Mouse (Mus musculus) stomach, embryonic 16.5 days (tissue): Measurements from ENCODE around the gene Nek3. TPM values are rescaled to one million over a fixed set of nuclear protein-coding genes. Genes with fewer than 3 reads are reported as not detected.
"Not testable (repeated sequence)": the region's sequence is repeated elsewhere in the genome, so short reads cannot be mapped to it uniquely, and the experiment has no call there.

Source experiments
- ATAC-seq: fragments of 200-750 bp; cut with Nextera tagmentation; 2 replicates; pipeline ENCODE4 v1.8.0; 2017; ENCODE audit warnings: moderate number of reproducible peaks, moderate TSS enrichment; ENCODE audit not compliant: insufficient read depth, low FRiP score
- H3K27ac ChIP-seq: fragments of 300-500 bp; sonication (generic); 2 replicates; pipeline ENCODE4 v1.5.1; 2014; ENCODE audit warnings: low read length
- H3K27me3 ChIP-seq: fragments of 300-500 bp; sonication (generic); 2 replicates; pipeline ENCODE4 v1.6.1; 2014; ENCODE audit warnings: low read length, control low read depth, mixed read lengths; ENCODE audit not compliant: control insufficient read depth, insufficient read depth
- H3K36me3 ChIP-seq: fragments of 300-500 bp; sonication (generic); 2 replicates; pipeline ENCODE4 v1.6.1; 2014; ENCODE audit warnings: low read length; ENCODE audit not compliant: control insufficient read depth, insufficient read depth
- H3K4me1 ChIP-seq: fragments of 300-500 bp; sonication (generic); 2 replicates; pipeline ENCODE4 v1.6.1; 2014; ENCODE audit warnings: low read length, control low read depth, mixed read lengths; ENCODE audit not compliant: control insufficient read depth, insufficient read depth
- H3K4me2 ChIP-seq: fragments of 300-500 bp; sonication (generic); 2 replicates; pipeline ENCODE4 v1.6.1; 2014; ENCODE audit warnings: low read depth, low read length, mixed read lengths
- H3K4me3 ChIP-seq: fragments of 300-500 bp; sonication (generic); replicated peaks from 2 replicates; pipeline ENCODE4 v1.5.1; 2014; ENCODE audit warnings: mild to moderate bottlenecking, low read length
- H3K9ac ChIP-seq: fragments of 300-500 bp; sonication (generic); 2 replicates; pipeline ENCODE4 v1.6.1; 2014; ENCODE audit warnings: low read length
- H3K9me3 ChIP-seq: fragments of 300-500 bp; sonication (generic); replicated peaks from 2 replicates; pipeline ENCODE4 v1.6.1; 2016; ENCODE audit warnings: low read length, control low read depth; ENCODE audit not compliant: control insufficient read depth
- WGBS: fragments of 180-500 bp; shearing (Covaris S2); extraction: QIAGEN DNeasy Blood & Tissue Kit; methylation state at CpG from one replicate; pipeline ENCODE4 v1.1.7; 2014; 5-methylcytosine and 5-hydroxymethylcytosine counted together
- polyA plus RNA-seq: library from polyadenylated mRNA; unstranded; fragments of >200 nt; fragmentation: Nextera tagmentation; extraction: Ambion mirVana; gene quantifications from 2 replicates; pipeline ENCODE4 v1.2.1, GENCODE M21; 2015

The Nek3 gene
- polyA plus RNA-seq, 1 experiment from 2014 or later: 3.6 TPM

DNA sequence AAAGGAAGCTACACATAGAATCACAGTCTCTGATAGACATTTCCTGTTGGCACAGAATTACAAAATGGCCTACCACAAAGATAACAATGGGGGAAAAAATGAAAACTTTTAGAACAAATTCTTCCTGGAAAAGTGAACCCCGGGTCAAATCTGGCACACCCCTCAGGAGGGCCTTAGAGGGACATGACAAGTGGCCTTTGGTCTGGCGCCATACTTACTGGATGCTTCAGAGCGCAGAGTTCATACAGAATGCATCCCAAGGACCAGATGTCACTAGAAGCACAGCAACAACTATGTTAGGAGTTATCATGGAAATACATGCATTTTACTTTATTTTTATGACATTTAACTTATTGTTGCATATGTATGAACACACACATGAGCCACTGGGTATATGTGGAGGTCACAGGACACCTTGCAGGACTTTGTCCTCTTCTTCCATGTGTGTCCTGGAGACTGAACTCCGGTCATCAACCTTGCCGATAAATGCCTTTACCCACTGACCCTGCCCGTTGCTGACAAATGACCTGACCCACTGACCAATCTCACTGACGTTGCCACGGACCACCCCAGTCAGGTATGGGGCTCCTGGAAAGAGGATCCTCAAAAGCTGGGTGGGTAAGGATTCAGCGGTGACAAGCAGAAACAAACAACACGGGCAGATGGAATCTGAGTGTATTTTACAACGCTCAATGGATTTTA, 16.4 kb downstream of the Nek3 start:
- no peaks in the 10 kb centered on the region for H3K9me3 ChIP-seq
- H3K4me1 ChIP-seq: peaks cover 2% of the 10 kb centered on the region; the same call in 1 of the 2 replicates
- 71% methylated on average over 11 of the region's 11 CpGs for WGBS
- H3K4me3 ChIP-seq: no peak overlapping the region
- no peak overlapping the region for H3K9ac ChIP-seq
- H3K27me3 ChIP-seq: no peaks in the 10 kb centered on the region
- no peak for ATAC-seq
- H3K27ac ChIP-seq: no peak overlapping the region
- H3K4me2 ChIP-seq: no peak overlapping the region
- 0 out of 2 replicates have a peak, but pooled peaks cover 3% of the 10 kb centered on the region for H3K36me3 ChIP-seq

DNA sequence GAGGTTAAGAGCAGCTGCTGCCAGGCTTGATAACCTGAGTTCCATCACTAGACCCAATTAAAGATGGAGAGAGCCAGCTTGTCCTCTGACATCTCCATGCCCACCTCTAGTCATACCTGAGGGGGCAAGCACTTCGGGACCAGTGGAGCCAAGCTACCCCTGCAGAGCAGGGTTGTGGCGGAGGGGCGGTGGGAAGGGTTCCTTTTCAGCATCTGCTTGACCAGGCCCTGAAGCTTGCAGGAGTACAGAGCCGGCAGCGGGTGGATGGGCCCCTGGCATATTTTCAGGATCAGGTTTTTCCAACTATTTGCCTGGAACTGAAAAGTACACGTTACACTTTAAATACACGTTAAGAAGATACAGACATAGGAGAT, 17.9 kb downstream of the Nek3 start:
- Histone ChIP-seq H3K9ac (no peak overlapping the region), H3K4me3 (no peak overlapping the region), H3K27ac (no peak overlapping the region), H3K36me3 (0 out of 2 replicates have a peak, but pooled peaks cover 3% of the 10 kb centered on the region), H3K4me2 (no peak overlapping the region), H3K27me3 (no peaks in the 10 kb centered on the region), H3K4me1 (peaks cover 2% of the 10 kb centered on the region; the same call in 1 of the 2 replicates), H3K9me3 (no peaks in the 10 kb centered on the region)
- 84% methylated on average over 7 of the region's 7 CpGs for WGBS
- ATAC-seq: no peak

DNA sequence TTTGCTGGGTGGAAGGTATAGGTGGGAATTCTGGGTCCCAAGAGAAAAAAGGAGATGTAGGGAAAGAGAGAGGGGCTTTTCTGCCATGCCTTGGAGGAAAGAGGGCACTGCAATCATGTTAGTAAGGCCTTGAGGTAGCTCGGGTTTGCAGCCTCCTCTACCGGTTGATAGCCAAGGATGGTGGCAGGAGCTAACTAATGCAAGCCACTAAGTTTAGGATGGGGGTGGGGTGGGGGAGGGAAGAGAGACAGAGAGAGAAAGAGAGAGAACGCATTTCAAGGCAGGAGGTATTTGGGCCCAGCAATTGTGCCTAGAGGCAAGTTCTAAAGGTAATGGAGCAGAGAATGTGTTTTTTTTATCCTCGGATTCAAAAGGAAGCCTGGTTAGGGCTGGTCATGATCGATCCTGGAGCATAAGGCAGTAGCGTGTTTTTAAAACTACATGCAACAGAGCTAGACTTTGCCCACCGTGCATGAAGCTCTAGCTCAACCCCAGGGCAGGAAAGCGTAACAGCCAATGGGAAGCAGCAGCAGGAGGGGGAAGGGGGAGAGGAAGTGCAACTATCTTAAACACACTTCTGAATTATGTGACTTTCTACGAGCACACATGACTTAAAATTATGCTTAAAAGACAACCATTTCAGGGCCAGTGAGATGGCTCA, 18.4 kb downstream of the Nek3 start:
- 77% methylated on average over 9 of the region's 9 CpGs for WGBS
- no peak for ATAC-seq
- Histone ChIP-seq H3K27me3 (no peaks in the 10 kb centered on the region), H3K4me2 (no peak overlapping the region), H3K4me1 (peaks cover 2% of the 10 kb centered on the region; the same call in 1 of the 2 replicates), H3K9ac (no peak overlapping the region), H3K9me3 (no peaks in the 10 kb centered on the region), H3K27ac (no peak overlapping the region), H3K36me3 (0 out of 2 replicates have a peak, but pooled peaks cover 3% of the 10 kb centered on the region), H3K4me3 (no peak overlapping the region)

DNA sequence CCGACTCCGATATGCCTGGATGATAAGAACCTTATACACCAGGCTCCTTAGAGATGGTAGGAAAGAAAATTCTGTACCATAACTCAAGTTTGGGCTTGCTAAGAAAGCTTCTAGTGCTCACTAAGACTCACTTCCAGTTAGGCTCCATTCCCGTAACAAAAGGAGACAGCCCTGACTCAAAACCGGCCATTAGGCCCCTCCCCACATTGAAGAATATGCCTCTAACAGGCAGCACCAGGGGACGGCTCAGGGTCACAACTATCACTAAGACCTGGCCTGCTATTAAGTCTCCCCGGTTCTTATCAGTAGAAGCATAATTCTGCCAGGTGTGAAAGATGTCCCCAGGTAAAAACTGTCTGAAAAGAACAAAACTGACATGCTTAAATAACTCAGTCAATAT, 20.4 kb downstream of the Nek3 start:
- Histone ChIP-seq H3K27me3 (no peaks in the 10 kb centered on the region), H3K4me2 (no peak overlapping the region), H3K27ac (no peak overlapping the region), H3K4me1 (peaks cover 2% of the 10 kb centered on the region; the same call in 1 of the 2 replicates), H3K36me3 (0 out of 2 replicates have a peak, but pooled peaks cover 3% of the 10 kb centered on the region), H3K4me3 (no peak overlapping the region), H3K9me3 (no peaks in the 10 kb centered on the region), H3K9ac (no peak overlapping the region)
- ATAC-seq: no peak
- 72% methylated on average over 6 of the region's 6 CpGs for WGBS

DNA sequence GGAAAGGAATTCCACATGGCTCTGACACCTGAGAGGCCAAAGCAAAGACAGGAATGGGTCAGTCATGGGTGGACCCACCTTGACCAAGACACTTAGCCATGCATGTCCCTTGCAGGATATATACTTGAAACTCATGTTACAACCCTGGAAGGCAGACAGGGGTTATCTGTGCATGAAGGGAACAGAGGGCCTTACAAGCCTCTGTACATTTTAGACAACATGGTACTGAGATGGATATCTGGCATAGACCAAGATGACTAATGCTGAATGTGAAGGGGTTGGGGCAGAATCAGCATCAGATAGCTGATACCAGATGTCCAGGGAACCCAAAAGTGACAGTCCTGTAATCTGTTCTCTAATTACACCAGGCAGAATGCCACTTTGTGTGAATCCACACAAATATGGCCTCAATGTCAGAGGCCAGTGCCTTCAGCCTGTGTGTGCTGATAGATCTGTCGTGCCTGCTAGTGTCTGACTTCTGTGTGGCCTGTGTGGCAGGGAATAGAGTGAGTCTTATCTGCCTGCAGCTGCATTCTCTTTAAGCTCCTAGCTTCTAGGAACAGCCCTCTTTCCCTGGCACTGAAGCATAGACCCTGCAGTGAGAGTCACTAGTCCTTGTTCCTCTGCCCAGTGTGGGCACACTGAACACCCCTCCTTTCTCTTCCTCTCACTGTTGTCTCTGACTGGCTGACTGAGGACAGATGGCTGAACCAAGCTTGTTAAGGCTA, 22.3 kb downstream of the Nek3 start:
- no peaks in the 10 kb centered on the region for H3K4me1 ChIP-seq
- no peaks in the 10 kb centered on the region for H3K27me3 ChIP-seq
- H3K4me3 ChIP-seq: no peak overlapping the region
- H3K27ac ChIP-seq: no peak overlapping the region
- no peak overlapping the region for H3K9ac ChIP-seq
- no peak for ATAC-seq
- H3K36me3 ChIP-seq: 0 out of 2 replicates have a peak, but pooled peaks cover 3% of the 10 kb centered on the region
- H3K9me3 ChIP-seq: no peaks in the 10 kb centered on the region
- WGBS: 76% methylated on average over 1 of the region's 1 CpGs
- H3K4me2 ChIP-seq: no peak overlapping the region

DNA sequence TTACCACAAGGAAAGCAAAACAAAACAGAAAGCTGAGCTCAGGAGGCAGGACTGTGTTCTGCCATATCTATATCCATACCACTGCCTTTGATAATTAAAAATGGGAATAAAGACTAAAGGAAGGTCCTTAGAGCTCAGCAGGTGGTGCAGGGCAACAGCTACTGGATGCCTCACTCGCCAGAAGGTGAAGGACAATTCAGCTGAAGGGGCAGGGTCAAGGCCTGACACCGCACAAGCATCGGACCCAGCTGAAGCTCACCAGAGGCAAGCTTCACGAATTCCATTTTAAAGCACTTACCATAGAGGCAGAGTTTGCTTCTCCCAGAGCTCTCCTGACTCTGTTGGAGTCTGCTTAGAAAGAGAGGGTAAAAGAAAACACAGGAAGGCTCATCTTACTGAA, 23.6 kb downstream of the Nek3 start:
- WGBS: 75% methylated on average over 4 of the region's 4 CpGs
- Histone ChIP-seq H3K4me2 (no peak overlapping the region), H3K9me3 (no peaks in the 10 kb centered on the region), H3K27me3 (no peaks in the 10 kb centered on the region), H3K27ac (no peak overlapping the region), H3K4me1 (no peaks in the 10 kb centered on the region), H3K9ac (no peak overlapping the region), H3K36me3 (no peaks in the 10 kb centered on the region), H3K4me3 (no peak overlapping the region)
- no peak for ATAC-seq

DNA sequence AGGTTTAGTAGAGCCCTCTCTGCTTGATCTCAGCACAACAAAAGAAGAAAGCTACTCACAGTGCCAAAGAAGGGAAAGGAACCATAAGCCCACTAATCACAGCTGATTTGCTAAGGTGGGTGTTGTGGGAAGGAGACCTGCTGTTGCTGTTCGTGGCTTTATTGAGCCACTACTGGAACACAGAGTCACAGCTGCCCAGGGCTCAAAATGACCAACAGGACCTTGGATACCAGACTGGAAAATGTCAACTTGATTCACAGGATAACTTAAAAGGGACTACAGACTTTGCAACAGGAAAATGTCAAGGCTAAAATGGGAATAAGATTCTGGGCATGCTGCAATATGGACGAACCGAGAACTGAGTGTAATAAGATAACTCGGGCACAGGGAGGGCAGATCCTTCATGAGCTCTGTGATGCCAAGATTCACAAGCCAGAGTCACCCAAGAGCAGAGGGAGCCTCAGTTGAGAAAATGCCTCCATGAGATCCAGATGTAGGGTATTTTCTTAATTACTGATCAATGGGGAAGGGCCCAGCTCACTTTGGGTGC, 24.3 kb downstream of the Nek3 start:
- 90% methylated on average over 4 of the region's 4 CpGs for WGBS
- Histone ChIP-seq H3K27me3 (no peaks in the 10 kb centered on the region), H3K9me3 (no peaks in the 10 kb centered on the region), H3K36me3 (no peaks in the 10 kb centered on the region), H3K4me3 (no peak overlapping the region), H3K9ac (no peak overlapping the region), H3K4me2 (no peak overlapping the region), H3K27ac (no peak overlapping the region), H3K4me1 (no peaks in the 10 kb centered on the region)
- ATAC-seq: no peak

DNA sequence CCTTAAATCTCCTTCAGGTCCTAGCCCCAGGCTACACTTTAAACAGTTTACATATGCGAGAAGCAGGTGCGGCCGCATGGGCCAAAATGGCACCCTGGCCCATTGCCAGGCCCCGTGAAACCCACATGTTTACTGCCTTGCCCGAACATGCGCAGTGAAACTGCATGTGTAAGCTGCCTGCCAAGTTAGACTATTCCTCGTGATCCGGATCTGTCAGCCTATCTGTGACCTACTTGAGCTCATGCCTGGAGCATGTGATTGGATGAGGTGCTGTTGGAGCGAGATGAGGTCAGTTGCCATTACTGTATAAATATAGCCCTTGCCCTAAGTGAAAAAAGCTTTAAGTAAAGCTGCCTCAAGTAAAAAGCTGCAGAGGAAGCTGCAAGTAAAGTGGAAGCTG, 29.8 kb downstream of the Nek3 start:
- not testable (repeated sequence) for H3K9ac ChIP-seq, H3K27ac ChIP-seq, H3K27me3 ChIP-seq, H3K4me1 ChIP-seq, ATAC-seq, H3K4me2 ChIP-seq, H3K36me3 ChIP-seq, H3K9me3 ChIP-seq, H3K4me3 ChIP-seq
- WGBS: 69% methylated on average over 9 of the region's 9 CpGs

DNA sequence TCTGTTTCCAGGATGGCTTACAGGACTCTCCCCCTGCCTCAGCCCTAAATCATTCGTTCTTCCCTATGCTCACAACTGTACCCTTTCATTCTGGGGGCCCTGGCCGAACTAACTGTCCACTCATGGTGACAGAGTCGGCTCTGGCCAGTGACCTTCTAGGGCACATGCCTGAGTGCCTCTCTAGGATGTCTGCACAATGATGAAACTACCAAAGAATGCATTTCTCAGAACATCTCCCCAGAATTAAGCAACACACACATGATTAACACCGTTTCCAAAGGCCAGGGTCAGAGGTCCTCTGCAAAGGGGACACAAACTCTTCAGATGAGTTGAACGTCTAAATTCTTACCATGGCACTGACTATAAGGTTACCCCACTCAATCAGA, 31.5 kb downstream of the Nek3 start:
- Histone ChIP-seq H3K4me3 (no peak overlapping the region), H3K9ac (no peak overlapping the region), H3K36me3 (no peaks in the 10 kb centered on the region), H3K27me3 (no peaks in the 10 kb centered on the region), H3K9me3 (no peaks in the 10 kb centered on the region), H3K4me2 (no peak overlapping the region), H3K4me1 (peaks cover 3% of the 10 kb centered on the region; the same call in 1 of the 2 replicates), H3K27ac (no peak overlapping the region)
- ATAC-seq: no peak
- 79% methylated on average over 5 of the region's 5 CpGs for WGBS
